Mouse (Mus musculus) neural tube, embryonic 14.5 days (tissue): ENCODE measurements around the gene Ccdc160. TPM values are rescaled to one million over a fixed set of nuclear protein-coding genes. Genes with fewer than 3 reads are reported as not detected.

Experiments
- ATAC-seq: fragments of 200-750 bp; cut with Nextera tagmentation; 2 replicates; pipeline ENCODE4 v1.8.0; 2017; ENCODE audit warnings: low read depth, mild to moderate bottlenecking, moderate TSS enrichment, moderate library complexity
- H3K27ac ChIP-seq: fragments of 300-500 bp; sonication (generic); 2 replicates; pipeline ENCODE4 v1.5.1; 2014; ENCODE audit warnings: low read depth, mild to moderate bottlenecking, control low read depth, low read length, moderate library complexity, mixed read lengths
- H3K27me3 ChIP-seq: fragments of 300-500 bp; sonication (generic); 2 replicates; pipeline ENCODE4 v1.6.1; 2014; ENCODE audit warnings: low read length; ENCODE audit not compliant: control insufficient read depth, insufficient read depth
- H3K36me3 ChIP-seq: fragments of 300-500 bp; sonication (generic); 2 replicates; pipeline ENCODE4 v1.6.1; 2014; ENCODE audit warnings: low read length, mixed read lengths; ENCODE audit not compliant: control insufficient read depth, insufficient read depth
- H3K4me1 ChIP-seq: fragments of 300-500 bp; sonication (generic); 2 replicates; pipeline ENCODE4 v1.6.1; 2014; ENCODE audit warnings: low read length; ENCODE audit not compliant: control insufficient read depth, insufficient read depth
- H3K4me2 ChIP-seq: fragments of 300-500 bp; sonication (generic); 2 replicates; pipeline ENCODE4 v1.6.1; 2014; ENCODE audit warnings: mild to moderate bottlenecking, low read depth, low read length, control low read depth
- H3K4me3 ChIP-seq: fragments of 300-500 bp; sonication (generic); 2 replicates; pipeline ENCODE4 v1.5.1; 2014; ENCODE audit warnings: low read depth, low read length, control low read depth, mixed read lengths
- H3K9ac ChIP-seq: fragments of 300-500 bp; sonication (generic); replicated peaks from 2 replicates; pipeline ENCODE4 v1.6.1; 2014; ENCODE audit warnings: low read depth, mild to moderate bottlenecking, control low read depth, low read length, mixed read lengths
- H3K9me3 ChIP-seq: fragments of 300-500 bp; sonication (generic); 2 replicates; pipeline ENCODE4 v1.6.1; 2016; ENCODE audit warnings: low read length; ENCODE audit not compliant: control insufficient read depth
- WGBS: fragments of 180-500 bp; shearing (Covaris S2); extraction: QIAGEN DNeasy Blood & Tissue Kit; methylation state at CpG from one replicate; pipeline ENCODE4 v1.1.7; 2014; 5-methylcytosine and 5-hydroxymethylcytosine counted together
- polyA plus RNA-seq: library from polyadenylated mRNA; unstranded; fragments of >200 nt; fragmentation: Nextera tagmentation; extraction: Ambion mirVana; gene quantifications from 2 replicates; pipeline ENCODE4 v1.2.1, GENCODE M21; 2014

Gene Ccdc160
- polyA plus RNA-seq, 1 experiment from 2014 or later = 7.4 TPM

- Histone ChIP-seq H3K4me3 (no peak overlapping the region), H3K4me2 (no peak overlapping the region), H3K9me3 (no peaks in the 10 kb centered on the region), H3K27me3 (no peaks in the 10 kb centered on the region), H3K36me3 (no peaks in the 10 kb centered on the region), H3K27ac (no peak overlapping the region), H3K9ac (no peak overlapping the region), H3K4me1 (no peaks in the 10 kb centered on the region)
- WGBS = 64% methylated on average over 4 of the region's 4 CpGs
- ATAC-seq = no peak
Observed at GRCm38 (mm10) chrX:52760191-52760945, 30.6 kb upstream of the Ccdc160 start.

- H3K9ac ChIP-seq = no peak overlapping the region
- no peaks in the 10 kb centered on the region for H3K4me1 ChIP-seq
- 78% methylated on average over 4 of the region's 4 CpGs for WGBS
- no peaks in the 10 kb centered on the region for H3K27me3 ChIP-seq
- H3K4me3 ChIP-seq = no peak overlapping the region
- no peak overlapping the region for H3K27ac ChIP-seq
- ATAC-seq = no peak
- no peak overlapping the region for H3K4me2 ChIP-seq
- no peaks in the 10 kb centered on the region for H3K9me3 ChIP-seq
- no peaks in the 10 kb centered on the region for H3K36me3 ChIP-seq
Observed at GRCm38 (mm10) chrX:52762221-52762620, 28.8 kb upstream of the Ccdc160 start.

- Histone ChIP-seq H3K4me1 (no peaks in the 10 kb centered on the region), H3K4me2 (no peak overlapping the region), H3K9ac (no peak overlapping the region), H3K27me3 (no peaks in the 10 kb centered on the region), H3K27ac (no peak overlapping the region), H3K9me3 (no peaks in the 10 kb centered on the region), H3K4me3 (no peak overlapping the region), H3K36me3 (no peaks in the 10 kb centered on the region)
- ATAC-seq = no peak
- 48% methylated on average over 3 of the region's 3 CpGs for WGBS
Observed at GRCm38 (mm10) chrX:52775973-52776372, 15.0 kb upstream of the Ccdc160 start.

- Histone ChIP-seq H3K9me3 (no peaks in the 10 kb centered on the region), H3K36me3 (no peaks in the 10 kb centered on the region), H3K4me1 (no peaks in the 10 kb centered on the region), H3K4me3 (no peak overlapping the region), H3K4me2 (no peak overlapping the region), H3K27ac (no peak overlapping the region), H3K27me3 (no peaks in the 10 kb centered on the region), H3K9ac (no peak overlapping the region)
- ATAC-seq = no peak
- WGBS = 82% methylated on average over 5 of the region's 5 CpGs
Observed at GRCm38 (mm10) chrX:52777671-52778070, 13.3 kb upstream of the Ccdc160 start.

- H3K9ac ChIP-seq = no peak overlapping the region
- no peak for ATAC-seq
- H3K27ac ChIP-seq = no peak overlapping the region
- no peaks in the 10 kb centered on the region for H3K4me1 ChIP-seq
- no peak overlapping the region for H3K4me3 ChIP-seq
- 69% methylated on average over 5 of the region's 5 CpGs for WGBS
- no peaks in the 10 kb centered on the region for H3K27me3 ChIP-seq
- H3K36me3 ChIP-seq = no peaks in the 10 kb centered on the region
- H3K9me3 ChIP-seq = no peaks in the 10 kb centered on the region
- no peak overlapping the region for H3K4me2 ChIP-seq
Observed at GRCm38 (mm10) chrX:52783898-52784297, 7.1 kb upstream of the Ccdc160 start.

GRCm38 (mm10) chrX:52791944-52792719 is 1.1 kb downstream of the Ccdc160 start:
- ATAC-seq = no peak
- H3K9me3 ChIP-seq = no peaks in the 10 kb centered on the region
- peak overlapping the region; percentile 47; the same call in 1 of the 2 replicates for H3K4me2 ChIP-seq
- no peak overlapping the region for H3K9ac ChIP-seq
- no peaks in the 10 kb centered on the region for H3K4me1 ChIP-seq
- H3K27ac ChIP-seq = no peak overlapping the region
- no peaks in the 10 kb centered on the region for H3K36me3 ChIP-seq
- 33% methylated on average over 9 of the region's 10 CpGs for WGBS
- H3K27me3 ChIP-seq = no peaks in the 10 kb centered on the region
- H3K4me3 ChIP-seq = no peak overlapping the region; the same call in 1 of the 2 replicates

- Histone ChIP-seq H3K27ac (no peak overlapping the region), H3K4me3 (no peak overlapping the region), H3K4me2 (no peak overlapping the region), H3K36me3 (no peaks in the 10 kb centered on the region), H3K27me3 (no peaks in the 10 kb centered on the region), H3K9ac (no peak overlapping the region), H3K4me1 (no peaks in the 10 kb centered on the region), H3K9me3 (no peaks in the 10 kb centered on the region)
- 39% methylated on average over 6 of the region's 6 CpGs for WGBS
- ATAC-seq = no peak
Observed at GRCm38 (mm10) chrX:52792861-52793260, 1.9 kb downstream of the Ccdc160 start.

- Histone ChIP-seq H3K27me3 (no peaks in the 10 kb centered on the region), H3K27ac (no peak overlapping the region), H3K9me3 (no peaks in the 10 kb centered on the region), H3K4me1 (no peaks in the 10 kb centered on the region), H3K36me3 (no peaks in the 10 kb centered on the region), H3K9ac (no peak overlapping the region), H3K4me3 (no peak overlapping the region), H3K4me2 (no peak overlapping the region)
- no peak for ATAC-seq
- 11% methylated on average over 8 of the region's 8 CpGs for WGBS
Observed at GRCm38 (mm10) chrX:52795816-52796215, 4.8 kb downstream of the Ccdc160 start.

GRCm38 (mm10) chrX:52797031-52797625 is 6.1 kb downstream of the Ccdc160 start:
- no peaks in the 10 kb centered on the region for H3K27me3 ChIP-seq
- H3K4me3 ChIP-seq = no peak overlapping the region
- H3K9ac ChIP-seq = no peak overlapping the region
- no peak overlapping the region for H3K27ac ChIP-seq
- WGBS = 63% methylated on average over 9 of the region's 9 CpGs
- no peaks in the 10 kb centered on the region for H3K4me1 ChIP-seq
- ATAC-seq = no peak
- no peaks in the 10 kb centered on the region for H3K36me3 ChIP-seq
- H3K9me3 ChIP-seq = no peaks in the 10 kb centered on the region
- no peak overlapping the region for H3K4me2 ChIP-seq
